Mouse (Mus musculus): Measurements from ENCODE around the gene Trim47. TPM values are rescaled to one million over a fixed set of nuclear protein-coding genes. Genes with fewer than 3 reads are reported as not detected.

Trim47 gene
- polyA plus RNA-seq, 1 experiment, result 5.3 TPM

- no peak for DNase-seq (ENCODE audit: low read depth)
- TF ChIP-seq CTCF (IDR thresholded peaks at IDR 0.05; ENCODE audit: borderline replicate concordance, extremely low read depth, insufficient read depth, insufficient read length), result peak; percentile 19; the same call in 1 of the 2 replicates
- no peak for TF ChIP-seq POLR2A (IDR thresholded peaks at IDR 0.05; ENCODE audit: borderline replicate concordance, extremely low read depth, insufficient read depth, insufficient read length, poor library complexity, severe bottlenecking)
Measured at GRCm38 (mm10) chr11:116081081-116081480, 45.9 kb downstream of the Trim47 start.

GRCm38 (mm10) chr11:116079511-116079910, 47.5 kb downstream of the Trim47 start:
- DNase-seq (ENCODE audit: low read depth), result no peak
- TF ChIP-seq POLR2A (IDR thresholded peaks at IDR 0.05; ENCODE audit: borderline replicate concordance, extremely low read depth, insufficient read depth, insufficient read length, poor library complexity, severe bottlenecking) (no peak), CTCF (IDR thresholded peaks at IDR 0.05; ENCODE audit: borderline replicate concordance, extremely low read depth, insufficient read depth, insufficient read length) (no peak)

GRCm38 (mm10) chr11:116078676-116079320, 48.2 kb downstream of the Trim47 start:
- DNase-seq (ENCODE audit: low read depth), result no peak
- TF ChIP-seq POLR2A (IDR thresholded peaks at IDR 0.05; ENCODE audit: borderline replicate concordance, extremely low read depth, insufficient read depth, insufficient read length, poor library complexity, severe bottlenecking) (no peak), CTCF (IDR thresholded peaks at IDR 0.05; ENCODE audit: borderline replicate concordance, extremely low read depth, insufficient read depth, insufficient read length) (no peak)

- TF ChIP-seq CTCF (IDR thresholded peaks at IDR 0.05; ENCODE audit: borderline replicate concordance, extremely low read depth, insufficient read depth, insufficient read length), result no peak
- peak; percentile 35 for DNase-seq (ENCODE audit: low read depth)
Measured at GRCm38 (mm10) chr11:116078221-116078620, 48.8 kb downstream of the Trim47 start.

GRCm38 (mm10) chr11:116077446-116078204, 49.4 kb downstream of the Trim47 start, which contains the start of gene Unc13d:
Unc13d (minus strand) TSS chr11:116077961.
- no peak for TF ChIP-seq POLR2A (IDR thresholded peaks at IDR 0.05; ENCODE audit: borderline replicate concordance, extremely low read depth, insufficient read depth, insufficient read length, poor library complexity, severe bottlenecking)
- TF ChIP-seq CTCF (IDR thresholded peaks at IDR 0.05; ENCODE audit: borderline replicate concordance, extremely low read depth, insufficient read depth, insufficient read length), result no peak

GRCm38 (mm10) chr11:116076836-116077235, 50.2 kb downstream of the Trim47 start:
- TF ChIP-seq POLR2A (IDR thresholded peaks at IDR 0.05; ENCODE audit: borderline replicate concordance, extremely low read depth, insufficient read depth, insufficient read length, poor library complexity, severe bottlenecking), result no peak
- TF ChIP-seq CTCF (IDR thresholded peaks at IDR 0.05; ENCODE audit: borderline replicate concordance, extremely low read depth, insufficient read depth, insufficient read length), result no peak
- no peak for DNase-seq (ENCODE audit: low read depth)

More at GRCm38 (mm10) chr11:116077446-116078204, 49.4 kb downstream of the Trim47 start, which contains the start of gene Unc13d:
- DNase-seq (ENCODE audit: low read depth), result no peak

GRCm38 (mm10) chr11:116076266-116076540, 50.8 kb downstream of the Trim47 start:
- no peak for DNase-seq (ENCODE audit: low read depth)
- no peak for TF ChIP-seq POLR2A (IDR thresholded peaks at IDR 0.05; ENCODE audit: borderline replicate concordance, extremely low read depth, insufficient read depth, insufficient read length, poor library complexity, severe bottlenecking)
- no peak for TF ChIP-seq CTCF (IDR thresholded peaks at IDR 0.05; ENCODE audit: borderline replicate concordance, extremely low read depth, insufficient read depth, insufficient read length)

- no peak for DNase-seq (ENCODE audit: low read depth)
- TF ChIP-seq POLR2A (IDR thresholded peaks at IDR 0.05; ENCODE audit: borderline replicate concordance, extremely low read depth, insufficient read depth, insufficient read length, poor library complexity, severe bottlenecking) (no peak), CTCF (IDR thresholded peaks at IDR 0.05; ENCODE audit: borderline replicate concordance, extremely low read depth, insufficient read depth, insufficient read length) (no peak)
Measured at GRCm38 (mm10) chr11:116075539-116076265, 51.3 kb downstream of the Trim47 start.

- no peak for TF ChIP-seq POLR2A (IDR thresholded peaks at IDR 0.05; ENCODE audit: borderline replicate concordance, extremely low read depth, insufficient read depth, insufficient read length, poor library complexity, severe bottlenecking)
- TF ChIP-seq CTCF (IDR thresholded peaks at IDR 0.05; ENCODE audit: borderline replicate concordance, extremely low read depth, insufficient read depth, insufficient read length), result no peak
- DNase-seq (ENCODE audit: low read depth), result no peak
Measured at GRCm38 (mm10) chr11:116074436-116074991, 52.5 kb downstream of the Trim47 start.

GRCm38 (mm10) chr11:116072608-116073007, 54.4 kb downstream of the Trim47 start:
- TF ChIP-seq CTCF (IDR thresholded peaks at IDR 0.05; ENCODE audit: borderline replicate concordance, extremely low read depth, insufficient read depth, insufficient read length) (no peak), POLR2A (IDR thresholded peaks at IDR 0.05; ENCODE audit: borderline replicate concordance, extremely low read depth, insufficient read depth, insufficient read length, poor library complexity, severe bottlenecking) (no peak)
- DNase-seq (ENCODE audit: low read depth), result no peak

- TF ChIP-seq CTCF (IDR thresholded peaks at IDR 0.05; ENCODE audit: borderline replicate concordance, extremely low read depth, insufficient read depth, insufficient read length), result peak; percentile 33; the same call in 1 of the 2 replicates
- no peak for TF ChIP-seq POLR2A (IDR thresholded peaks at IDR 0.05; ENCODE audit: borderline replicate concordance, extremely low read depth, insufficient read depth, insufficient read length, poor library complexity, severe bottlenecking)
- no peak for DNase-seq (ENCODE audit: low read depth)
Measured at GRCm38 (mm10) chr11:116071510-116071909, 55.5 kb downstream of the Trim47 start.
